Mouse (Mus musculus) large intestine, adult 2 months (tissue): ENCODE data around the gene Socs5. TPM values are rescaled to one million over a fixed set of nuclear protein-coding genes. Genes with fewer than 3 reads are reported as not detected.

ENCODE experiments used
- polyA plus RNA-seq: library from polyadenylated mRNA; depleted of rRNA; stranded (reverse); fragments of >200 nt; gene quantifications from 2 replicates; pipeline ENCODE4 v1.2.3, GENCODE M21; 2012; rRNA removed

Socs5 gene
- polyA plus RNA-seq, 1 experiment = 3.7 TPM

Other genes with a start within 250 kb of the Socs5 start
- not detected in 2 replicates for gene Tmem247, start 190.3 kb upstream of the Socs5 start, polyA plus RNA-seq
- gene Atp6v1e2, start 159.8 kb upstream of the Socs5 start, polyA plus RNA-seq = not detected in 2 replicates
- gene Rhoq, start 144.6 kb upstream of the Socs5 start, polyA plus RNA-seq = 13.9 and 20.5 TPM in 2 replicates
- 16.4 and 17.5 TPM in 2 replicates for gene Pigf, start 82.3 kb upstream of the Socs5 start, polyA plus RNA-seq
- gene Cript, start 82.1 kb upstream of the Socs5 start, polyA plus RNA-seq = 18.6 and 20.5 TPM in 2 replicates
- 153 and 176 TPM in 2 replicates for gene Mcfd2, start 158.3 kb downstream of the Socs5 start, polyA plus RNA-seq
- gene Ttc7, start 175.2 kb downstream of the Socs5 start, polyA plus RNA-seq = 61.2 and 65.5 TPM in 2 replicates